Mouse (Mus musculus) inflammation-experienced regulatory T-cells, adult 6 months (primary cell): ENCODE data around the gene Larp6. TPM values are rescaled to one million over a fixed set of nuclear protein-coding genes. Genes with fewer than 3 reads are reported as not detected.

Experiments used
- ATAC-seq: one replicate; pipeline ENCODE4 v1.8.0; 2017
- polyA plus RNA-seq, 3 experiments: library from polyadenylated mRNA; unstranded; fragments of 100-300 nt; shearing (Covaris generic); gene quantifications; one replicate each; pipeline ENCODE4 v1.2.1; 2017

Larp6 gene
- polyA plus RNA-seq, 3 experiments from 2014 or later = not detected

DNA sequence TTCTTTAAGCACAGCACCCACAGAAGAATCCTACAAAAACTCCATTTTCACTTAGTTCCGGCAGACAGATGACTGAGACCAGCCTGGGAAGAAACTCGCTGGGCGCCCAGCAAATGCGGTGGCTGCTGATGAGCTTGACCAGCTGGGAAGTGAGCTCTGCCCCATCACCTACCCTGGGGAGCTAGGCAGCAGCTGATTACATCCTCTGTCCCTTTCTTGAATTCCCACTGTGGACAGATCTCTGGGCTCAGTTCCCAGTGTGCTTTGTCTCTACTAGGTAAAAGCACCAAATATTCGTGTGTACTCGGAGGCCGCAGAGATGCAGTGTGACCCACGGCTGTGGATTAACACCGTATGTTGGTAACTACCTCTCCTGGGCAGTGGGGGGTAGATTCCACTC is 55.6 kb downstream of the Larp6 start:
- no peak for ATAC-seq

- no peak for ATAC-seq
Observed at GRCm38 (mm10) chr9:60769711-60770111, 56.9 kb downstream of the Larp6 start.

DNA sequence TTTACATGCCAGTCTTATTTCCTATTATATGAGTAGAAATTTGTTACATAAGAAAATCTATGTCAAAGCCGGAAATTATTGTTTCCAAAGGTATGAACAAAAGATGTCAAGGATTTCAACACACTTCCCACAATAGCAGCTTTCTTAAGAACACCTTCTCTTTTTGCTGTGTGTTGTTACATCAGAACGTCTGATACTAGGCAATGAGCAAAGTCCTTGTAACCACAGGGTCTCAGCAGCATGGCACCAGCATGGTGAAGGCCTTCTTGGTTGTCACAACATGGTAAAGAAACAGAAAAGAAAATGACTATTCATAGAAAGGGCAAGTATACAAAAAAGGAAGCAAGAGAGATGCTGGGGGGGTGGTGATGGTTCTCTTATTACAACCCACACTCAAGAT is 60.9 kb downstream of the Larp6 start:
- ATAC-seq = no peak

DNA sequence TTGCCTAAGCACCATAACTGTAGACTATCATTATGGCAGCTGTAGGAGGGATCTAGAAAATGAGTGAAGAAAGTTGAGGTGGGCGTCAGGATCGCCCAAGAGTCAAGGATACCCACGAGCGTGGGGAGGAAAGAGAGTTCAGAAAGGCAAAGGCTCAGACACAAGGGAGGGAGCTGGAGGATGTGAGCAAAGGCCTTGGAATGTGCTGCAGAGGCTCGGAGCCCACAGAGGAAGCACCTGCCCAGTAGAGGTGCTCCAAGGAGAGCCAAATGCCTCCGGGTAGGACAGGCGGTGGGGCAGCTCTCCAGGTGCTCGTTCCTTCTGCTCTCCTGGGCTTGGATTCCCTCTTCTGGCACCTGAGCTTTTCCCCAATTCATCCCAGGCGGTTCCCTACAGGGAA is 64.1 kb downstream of the Larp6 start:
- ATAC-seq = no peak

DNA sequence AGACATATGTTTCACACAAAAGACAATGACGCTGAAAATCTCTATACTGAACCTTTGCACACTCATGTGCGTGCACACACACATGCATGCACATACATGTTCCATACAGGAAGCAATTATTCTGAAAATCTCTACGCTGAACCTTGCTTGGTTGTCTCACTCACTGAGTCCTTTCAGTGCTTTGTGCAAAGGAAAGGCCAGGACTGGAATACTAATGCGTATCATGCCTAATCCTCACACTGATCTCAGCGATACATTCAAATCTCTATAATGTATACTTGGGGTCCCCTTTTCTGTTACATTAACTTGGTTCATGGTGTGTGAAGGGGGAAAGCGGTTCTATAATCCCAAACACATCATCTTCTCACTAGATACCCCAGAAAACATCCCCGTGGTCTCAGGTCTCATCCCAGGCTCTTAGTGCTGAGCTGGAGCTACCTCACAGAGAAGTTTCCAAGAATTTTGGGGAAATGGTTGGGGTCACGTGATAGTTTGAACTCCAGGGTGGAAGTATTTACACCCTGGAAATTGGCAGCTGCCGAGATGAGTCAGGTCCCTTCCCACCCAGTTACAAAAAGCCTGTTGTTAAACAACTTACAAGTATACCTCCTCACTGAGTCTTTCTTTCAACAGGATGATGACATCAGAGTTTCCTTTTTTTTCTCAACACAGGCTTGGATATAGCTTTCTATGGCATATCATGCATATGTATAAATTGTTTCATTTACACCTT is 69.4 kb downstream of the Larp6 start:
- no peak for ATAC-seq

- ATAC-seq = no peak
Observed at GRCm38 (mm10) chr9:60785069-60785468, 72.3 kb downstream of the Larp6 start.

GRCm38 (mm10) chr9:60787517-60788110 is 74.8 kb downstream of the Larp6 start:
- no peak for ATAC-seq

Other genes with a start within 250 kb of the Larp6 start
- not detected for gene Thsd4, start 190.9 kb upstream of the Larp6 start, polyA plus RNA-seq
- gene Lrrc49, start 24.8 kb upstream of the Larp6 start, polyA plus RNA-seq = 1 to 10 TPM; 1.7 to 5.8 (median 2.1) TPM
- gene Uaca, start 81.6 kb downstream of the Larp6 start, polyA plus RNA-seq = under 1 TPM in 1 of 3 experiments, not detected in 2; 0.13 TPM